In the genomic region with DNA sequence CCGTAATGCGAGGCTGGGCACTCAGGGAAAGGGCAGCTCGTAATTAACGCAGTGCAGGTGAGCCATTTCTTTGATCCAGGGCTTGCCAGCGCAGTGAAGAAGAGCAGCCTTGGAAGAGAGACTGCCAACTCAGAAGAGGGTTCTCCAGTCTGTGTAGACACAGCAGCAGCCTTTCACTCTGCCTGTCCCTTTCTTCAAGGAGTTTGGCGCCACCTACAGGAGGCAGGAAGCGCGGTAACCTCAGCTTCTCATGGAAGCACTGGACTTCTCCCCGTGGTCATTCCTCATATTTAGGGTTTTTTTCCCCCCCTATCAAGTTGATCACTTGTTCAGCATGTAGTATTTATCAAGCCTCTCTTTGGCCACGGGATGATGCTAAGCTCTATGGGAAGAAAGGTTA, we compare ENCODE assay signal across 8 mouse cellular contexts.
DNase-seq lines count a peak whose midpoint lies in the region; ATAC-seq and TF ChIP-seq lines count a peak whose summit lies in the region.

No protein-coding gene starts in this region.

- TF ChIP-seq POLR2A in ES-Bruce4 (IDR thresholded peaks at IDR 0.05; ENCODE audit: insufficient read depth, low read length) = no peak
- TF ChIP-seq POLR2A in bone marrow, adult 2 months (IDR thresholded peaks at IDR 0.05; ENCODE audit: borderline replicate concordance, control insufficient read depth, low read depth, low read length) = no peak
- TF ChIP-seq POLR2A in embryonic fibroblast, embryonic 13.5 days (IDR thresholded peaks at IDR 0.05; ENCODE audit: low read depth, low read length) = no peak

- peak; percentile 75 for ATAC-seq in lung, postnatal 0 days

- intact Hi-C loops in heart, postnatal 10 days (cut with DNase I) = loop anchor here (1.0 to 10.0 kb wide), 3 partner anchors 373 to 1356 kb away; no protein-coding TSS in a partner anchor

- H3K4me3 ChIP-seq in ES-Bruce4 (ENCODE audit: low read depth, low read length) = no peak overlapping the region
- H3K4me3 ChIP-seq in bone marrow, adult 2 months (replicated peaks; ENCODE audit: control insufficient read depth, low read depth, low read length) = no peak overlapping the region
- no peak overlapping the region for H3K4me3 ChIP-seq in embryonic fibroblast, embryonic 13.5 days (ENCODE audit: insufficient read depth, low read length)
- no peak overlapping the region for H3K4me3 ChIP-seq in lung, postnatal 0 days (ENCODE audit: low read depth, low read length)

- H3K4me1 ChIP-seq in ES-Bruce4 (ENCODE audit: control insufficient read depth, insufficient read depth, low read length) = peaks cover 1% of the 10 kb centered on the region
- H3K4me1 ChIP-seq in bone marrow, adult 2 months (ENCODE audit: control insufficient read depth, insufficient read depth, low read length) = no peaks in the 10 kb centered on the region
- no peaks in the 10 kb centered on the region for H3K4me1 ChIP-seq in embryonic fibroblast, embryonic 13.5 days (ENCODE audit: control insufficient read depth, insufficient read depth, low read length)
- no peaks in the 10 kb centered on the region; the same call in 1 of the 2 replicates for H3K4me1 ChIP-seq in lung, postnatal 0 days (ENCODE audit: insufficient read depth, low read depth, low read length)

- no peaks in the 10 kb centered on the region for H3K27me3 ChIP-seq in ES-Bruce4 (ENCODE audit: control insufficient read depth, insufficient read depth, low read length, poor library complexity, severe bottlenecking)
- H3K27me3 ChIP-seq in lung, postnatal 0 days (replicated peaks; ENCODE audit: insufficient read depth, low read length) = no peaks in the 10 kb centered on the region

- DNase-seq in heart, postnatal 10 days = peak; percentile 78 to 89
- peak; percentile 54 to 84 for DNase-seq in layer of hippocampus, adult 18-20 months (ENCODE audit: low spot score in 2 of 2)
- DNase-seq in lung, postnatal 0 days (ENCODE audit: low spot score) = peak; percentile 91
- DNase-seq in ovary, postnatal 10 days (ENCODE audit: low spot score) = peak; percentile 46
- DNase-seq in thymus, postnatal 25 days = peak; percentile 63

- TF ChIP-seq EP300 in ES-Bruce4 (IDR thresholded peaks at IDR 0.05; ENCODE audit: insufficient read depth, low read depth, low read length) = no peak
- no peak for TF ChIP-seq EP300 in lung, postnatal 0 days (IDR thresholded peaks at IDR 0.05)

- peak; percentile 93 for TF ChIP-seq CTCF in ES-Bruce4 (IDR thresholded peaks at IDR 0.05; ENCODE audit: low read depth, low read length)
- TF ChIP-seq CTCF in bone marrow, adult 2 months (IDR thresholded peaks at IDR 0.05; ENCODE audit: control insufficient read depth, insufficient read depth, low read length) = peak; percentile 76
- peak; percentile 97 for TF ChIP-seq CTCF in embryonic fibroblast, embryonic 13.5 days (IDR thresholded peaks at IDR 0.05; ENCODE audit: borderline replicate concordance, insufficient read depth, low read length)
- peak; percentile 98 for TF ChIP-seq CTCF in lung, postnatal 0 days (IDR thresholded peaks at IDR 0.05)

- H3K27ac ChIP-seq in ES-Bruce4 (ENCODE audit: insufficient read depth, low read length) = no peak overlapping the region
- H3K27ac ChIP-seq in bone marrow, adult 2 months (ENCODE audit: control insufficient read depth, insufficient read depth, low read depth, low read length, poor library complexity) = no peak overlapping the region
- no peak overlapping the region for H3K27ac ChIP-seq in embryonic fibroblast, embryonic 13.5 days (ENCODE audit: insufficient read depth, low read length)
- H3K27ac ChIP-seq in lung, postnatal 0 days (ENCODE audit: low read length) = no peak overlapping the region

- no peak overlapping the region for H3K4me2 ChIP-seq in lung, postnatal 0 days (replicated peaks; ENCODE audit: low read depth, low read length)

- no peak overlapping the region for H3K9ac ChIP-seq in ES-Bruce4 (ENCODE audit: low read depth, poor library complexity, severe bottlenecking)
- no peak overlapping the region for H3K9ac ChIP-seq in lung, postnatal 0 days (replicated peaks; ENCODE audit: low read depth)

- 32% methylated on average over 10 of the region's 10 CpGs for WGBS in bone marrow, adult 2 months
- 15% methylated on average over 10 of the region's 10 CpGs for WGBS in lung, postnatal 0 days

- no peaks in the 10 kb centered on the region for H3K36me3 ChIP-seq in ES-Bruce4 (ENCODE audit: control insufficient read depth, insufficient read depth, low read length, poor library complexity, severe bottlenecking)
- no peaks in the 10 kb centered on the region for H3K36me3 ChIP-seq in lung, postnatal 0 days (ENCODE audit: insufficient read depth, low read length)

- H3K9me3 ChIP-seq in ES-Bruce4 (replicated peaks; ENCODE audit: control insufficient read depth, insufficient read depth, low read length, poor library complexity, severe bottlenecking) = no peaks in the 10 kb centered on the region
- H3K9me3 ChIP-seq in lung, postnatal 0 days (ENCODE audit: low read length) = no peaks in the 10 kb centered on the region
